Mouse (Mus musculus): ENCODE results near the gene Gm49395. TPM values are rescaled to one million over a fixed set of nuclear protein-coding genes. Genes with fewer than 3 reads are reported as not detected.

Gene Gm49395
- 2.8 TPM for polyA plus RNA-seq (2014; fragmentation: Illumina TruSeq; extraction: RNeasy Lipid Tissue Mini Kit (QIAGEN cat#74804); ENCODE audit: low read depth, low replicate concordance)

DNA sequence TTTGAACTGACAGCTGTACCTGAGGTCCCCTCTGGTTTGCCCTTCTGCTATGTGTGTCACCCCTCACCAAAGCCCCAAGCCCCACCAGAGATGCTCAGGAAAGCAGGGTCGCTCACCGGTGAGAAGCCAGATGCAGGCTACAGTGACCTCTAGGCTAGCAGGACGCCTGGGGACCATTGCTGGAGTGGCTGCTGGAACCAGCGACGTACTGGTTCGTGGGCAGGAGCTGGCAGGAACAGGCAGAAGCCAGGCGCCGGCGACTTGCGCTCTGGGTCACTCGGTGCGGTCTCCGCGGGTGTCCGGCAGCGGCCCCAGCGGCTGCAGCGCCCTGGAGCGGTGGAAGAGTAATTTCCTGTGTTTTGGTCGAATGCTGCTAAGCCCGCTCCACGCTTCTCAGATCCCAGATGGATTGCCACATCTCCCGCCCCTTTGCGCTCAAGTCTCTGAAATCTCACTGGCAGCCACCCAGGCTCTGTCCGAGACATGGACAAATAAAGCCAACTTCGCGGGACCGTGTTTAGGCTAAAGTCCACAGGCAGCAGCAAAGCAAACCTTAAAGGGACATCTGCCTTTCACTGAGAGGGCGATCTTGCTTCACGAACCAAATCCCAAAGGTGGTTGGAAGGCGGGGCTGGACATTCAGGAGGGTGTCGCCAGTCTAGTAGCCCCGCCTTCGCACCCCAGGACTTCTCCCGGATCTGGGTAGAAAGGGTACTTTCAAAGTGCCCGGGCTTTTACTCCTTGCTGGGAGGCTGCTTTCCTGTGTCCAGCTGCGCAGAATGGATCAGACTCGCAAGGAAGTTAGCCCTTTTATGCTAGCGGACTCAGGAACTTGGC is at the start of gene Gm49395, which contains the start of gene Itga1:
Gene Gm49395, minus strand, starts transcription at position 567 of the 837 bp plus-strand sequence.
Gene Itga1, minus strand, starts transcription at position 610 of the 837 bp plus-strand sequence.

DNA sequence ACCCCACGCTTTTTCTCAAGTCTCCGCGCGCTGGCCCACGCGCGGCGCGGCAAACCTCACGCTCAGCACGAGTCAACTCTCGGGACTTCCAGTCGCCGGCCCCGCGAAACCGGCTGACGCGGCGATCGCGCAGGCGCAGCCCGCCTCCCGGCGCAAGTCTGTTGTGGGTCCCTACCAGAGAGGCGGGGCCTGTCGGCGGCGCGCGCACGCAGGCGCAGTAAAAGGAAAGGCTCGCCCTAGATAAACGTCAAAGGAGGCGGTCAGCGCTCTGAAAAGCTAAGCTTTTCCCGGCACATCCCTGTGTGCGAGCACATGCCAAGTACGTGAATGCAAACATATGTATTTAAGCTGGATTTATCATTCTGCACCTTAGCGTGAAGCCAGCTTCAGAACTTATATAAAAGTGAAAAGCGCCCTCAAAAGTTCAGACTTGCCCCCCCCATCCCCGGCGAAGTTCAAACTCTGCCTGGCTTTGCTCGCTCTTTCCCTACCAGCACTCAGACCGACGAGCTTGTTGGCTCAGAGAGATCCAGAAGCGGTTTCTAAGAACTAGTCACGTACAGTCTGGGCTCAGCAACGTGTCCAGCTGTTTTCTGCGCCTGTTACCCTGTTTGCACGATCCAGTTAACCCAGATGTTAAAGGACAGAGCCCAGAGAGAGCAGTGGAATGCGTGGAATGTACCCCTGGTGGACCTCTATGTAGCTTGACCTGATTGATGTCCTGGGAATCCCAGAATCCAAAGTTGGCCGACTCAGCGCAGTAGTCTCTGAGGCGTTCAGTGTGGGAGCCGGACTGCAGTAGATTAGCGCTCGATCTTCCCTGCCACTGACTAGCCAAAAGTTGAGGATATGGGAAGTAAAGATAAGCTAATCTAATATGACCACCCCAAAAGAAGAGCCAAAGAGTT is 11.4 kb downstream of the Gm49395 start, which contains the start of gene Pelo:
Gene Pelo, minus strand, starts transcription at position 118 of the 908 bp plus-strand sequence.

Other genes starting within 250 kb of the Gm49395 start
- gene Itga2, start 169.8 kb downstream of the Gm49395 start, polyA plus RNA-seq (2014; fragmentation: Illumina TruSeq; extraction: RNeasy Lipid Tissue Mini Kit (QIAGEN cat#74804); ENCODE audit: low read depth, low replicate concordance) = 32.5 TPM
- not detected for gene Pelo, start 11.7 kb downstream of the Gm49395 start, polyA plus RNA-seq (2014; fragmentation: Illumina TruSeq; extraction: RNeasy Lipid Tissue Mini Kit (QIAGEN cat#74804); ENCODE audit: low read depth, low replicate concordance)
- gene Itga1, start within 50 bp of the Gm49395 start, polyA plus RNA-seq (2014; fragmentation: Illumina TruSeq; extraction: RNeasy Lipid Tissue Mini Kit (QIAGEN cat#74804); ENCODE audit: low read depth, low replicate concordance) = 53.9 TPM

Measured in sigmoid colon, adult 10 weeks (tissue).